Mouse (Mus musculus) left cerebral cortex, postnatal 25 days (tissue): ENCODE measurements around the gene Mpeg1. TPM values are rescaled to one million over a fixed set of nuclear protein-coding genes. Genes with fewer than 3 reads are reported as not detected.
A peak's percentile ranks its signal among the peaks of the same experiment; 100 is the strongest.

Experiments
- DNase-seq, 2 experiments: peaks; one replicate each; pipeline ENCODE4 v3.0.0; 2022; ENCODE audit warnings: low spot score in 2 of 2, mixed read lengths in 1 of 2
- intact Hi-C: fragments of 180-260 bp; cut with DNase I; formaldehyde crosslinking; loops from one replicate; pipeline ENCODE4 v1.15.1; 2025
- total RNA-seq, 2 experiments: library from RNA; stranded (reverse); gene quantifications; 2 replicates each; pipeline ENCODE4 v1.2.3; 2021

Mpeg1 gene
- total RNA-seq = 1 to 10 TPM; 7.6 to 8.7 TPM

DNA sequence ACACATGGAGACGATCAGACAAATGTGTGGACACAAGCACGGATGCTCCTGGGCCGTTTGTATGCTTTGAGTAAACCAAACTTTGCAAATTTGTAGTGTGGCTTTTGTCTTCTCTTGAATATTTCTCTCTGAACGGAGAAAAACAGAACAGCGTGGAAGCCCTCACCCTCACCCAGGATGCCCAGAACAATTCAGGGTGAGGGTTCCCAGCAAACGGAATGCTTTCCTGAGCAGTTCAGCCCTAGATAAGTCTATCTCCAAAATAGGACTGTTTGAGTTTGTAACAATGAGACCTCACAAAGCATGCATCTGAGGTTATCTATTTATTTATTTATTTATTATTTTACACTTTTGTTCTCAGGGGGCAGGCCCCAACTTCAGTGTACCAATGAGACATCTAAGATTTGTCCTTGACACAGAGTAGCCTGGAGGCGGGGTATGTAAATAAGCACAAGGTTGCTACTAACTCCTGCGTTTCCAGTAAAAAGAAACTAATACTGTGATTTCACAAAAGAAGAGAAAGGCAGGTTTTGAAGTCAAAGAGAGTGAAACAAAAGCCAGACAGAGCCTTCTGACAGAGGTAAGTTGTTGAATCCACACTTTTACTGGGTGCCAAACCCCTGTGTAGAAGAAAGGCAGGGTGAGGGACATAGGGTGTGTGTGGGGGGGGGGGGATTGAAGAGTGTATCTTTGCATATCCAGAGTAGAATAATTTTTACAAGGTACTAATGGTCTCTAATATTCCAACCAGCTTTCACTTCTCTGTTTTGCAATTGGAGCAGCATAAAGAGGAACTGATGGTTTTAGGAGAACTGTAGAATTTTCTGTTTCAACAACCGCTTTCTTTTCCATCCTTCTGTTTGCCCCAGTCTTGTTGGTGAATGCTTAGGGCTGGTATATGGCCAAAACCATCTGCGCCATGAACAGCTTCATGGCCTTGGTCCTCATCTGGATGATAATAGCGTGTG, at the start of gene Mpeg1:
Mpeg1 (plus strand) TSS at position 498 of the 968 bp plus-strand sequence.
- no peak for DNase-seq
- intact Hi-C loops = no loop called here

DNA sequence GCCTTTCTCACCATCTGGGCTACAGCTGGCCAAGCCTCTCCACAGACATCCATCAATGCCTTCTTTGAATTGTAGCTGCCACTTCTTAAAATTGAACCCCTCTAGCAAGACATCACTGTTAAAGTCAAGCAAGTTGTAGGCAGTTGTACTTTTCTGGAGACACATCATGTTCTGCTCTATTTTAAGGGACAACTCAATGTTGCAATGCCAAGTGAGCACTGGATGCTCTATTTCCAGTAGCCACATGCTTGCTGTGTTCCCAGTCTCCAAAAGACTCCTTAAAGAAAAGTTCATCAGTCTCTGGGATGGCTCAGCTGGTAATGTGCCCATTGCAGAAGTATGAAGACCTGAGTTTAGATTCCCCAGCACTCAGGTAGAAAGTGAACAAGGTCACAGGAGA, 46.8 kb upstream of the Mpeg1 start:
- intact Hi-C loops = loop anchor here (5.0 kb wide), 2 partner anchors 271 to 401 kb away; no protein-coding TSS in a partner anchor
- DNase-seq = peak in 1 of 2 experiments; percentile 57

DNA sequence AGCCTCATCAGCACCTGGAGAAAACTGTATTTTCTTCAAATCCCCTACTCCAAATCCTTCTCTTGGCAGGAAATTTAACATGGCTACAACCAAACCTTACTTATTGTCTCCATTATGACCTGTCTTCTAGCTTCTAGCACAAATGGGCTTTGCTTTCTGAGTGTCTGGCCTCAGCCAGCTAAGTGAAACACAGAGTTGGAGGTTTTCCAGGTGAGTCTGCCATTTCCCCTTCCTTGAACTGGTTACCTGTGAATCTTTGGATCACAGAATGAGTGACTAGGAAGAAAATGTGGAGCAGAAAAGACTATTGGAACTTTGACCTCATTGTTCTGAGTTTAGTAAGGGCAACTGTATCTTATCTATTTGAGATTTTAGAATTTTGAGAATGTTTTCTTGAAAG, 43.2 kb upstream of the Mpeg1 start, which contains the start of gene Olfr1441:
Olfr1441 (plus strand) TSS at position 73 of the 400 bp plus-strand sequence.
- intact Hi-C loops = no loop called here
- no peak for DNase-seq

DNA sequence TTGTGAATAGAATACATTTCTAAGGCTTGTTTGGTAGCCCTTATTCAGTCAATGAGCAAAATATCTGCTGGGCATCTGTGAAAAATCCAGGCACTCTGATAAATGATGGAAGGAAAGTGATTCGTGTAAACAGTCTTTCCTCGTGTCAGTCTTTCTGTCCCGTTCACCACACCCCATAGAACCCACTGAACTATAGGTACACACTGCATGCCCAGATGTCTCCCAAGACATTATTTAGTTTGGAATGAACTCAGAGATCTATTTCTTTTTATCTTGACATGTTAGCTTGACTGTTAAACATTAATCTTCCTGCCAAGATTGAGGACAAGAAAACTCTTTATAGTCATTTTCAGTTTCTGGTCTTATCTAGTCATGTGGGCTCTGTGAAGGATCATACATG, 42.3 kb upstream of the Mpeg1 start:
- no peak for DNase-seq
- intact Hi-C loops = no loop called here

DNA sequence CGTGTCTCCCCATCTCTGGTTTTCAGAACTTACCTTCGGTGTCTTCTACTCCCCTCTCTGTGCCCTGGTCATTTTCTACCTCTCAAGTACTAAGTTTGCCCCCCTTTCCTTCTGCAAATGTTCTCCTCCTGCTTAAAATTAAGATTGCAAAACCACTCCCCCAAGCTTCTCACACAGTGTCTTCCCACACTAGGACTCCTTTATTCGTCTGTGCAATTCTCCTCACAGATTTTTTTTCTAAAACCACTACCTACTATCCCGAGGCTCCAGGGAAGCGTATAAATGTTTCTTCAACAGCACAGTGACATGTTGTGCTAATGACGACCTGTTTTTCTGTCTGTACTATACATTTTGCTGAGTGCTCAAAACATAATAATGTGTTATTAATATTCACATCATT, 40.0 kb upstream of the Mpeg1 start:
- peak in 1 of 2 experiments; percentile 61 for DNase-seq
- intact Hi-C loops = no loop called here

DNA sequence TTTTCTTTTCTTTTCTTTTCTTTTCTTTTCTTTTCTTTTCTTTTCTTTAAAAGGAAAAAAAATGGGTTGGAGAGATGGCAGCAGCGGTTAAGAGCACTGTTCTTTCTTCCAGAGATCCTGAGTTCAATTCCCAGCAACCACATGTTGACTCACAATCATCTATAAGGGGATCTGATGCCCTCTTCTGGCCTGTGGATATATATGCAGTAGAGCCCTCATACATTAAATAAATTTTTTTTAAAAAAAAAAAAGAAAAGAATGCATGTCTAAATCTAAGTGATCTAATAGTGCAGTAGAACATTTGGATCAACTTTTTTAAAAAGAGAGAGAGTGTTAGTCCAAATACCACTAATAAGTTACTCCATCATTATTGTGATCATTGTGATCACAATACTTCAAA, 38.9 kb upstream of the Mpeg1 start:
- DNase-seq = no peak
- intact Hi-C loops = no loop called here

DNA sequence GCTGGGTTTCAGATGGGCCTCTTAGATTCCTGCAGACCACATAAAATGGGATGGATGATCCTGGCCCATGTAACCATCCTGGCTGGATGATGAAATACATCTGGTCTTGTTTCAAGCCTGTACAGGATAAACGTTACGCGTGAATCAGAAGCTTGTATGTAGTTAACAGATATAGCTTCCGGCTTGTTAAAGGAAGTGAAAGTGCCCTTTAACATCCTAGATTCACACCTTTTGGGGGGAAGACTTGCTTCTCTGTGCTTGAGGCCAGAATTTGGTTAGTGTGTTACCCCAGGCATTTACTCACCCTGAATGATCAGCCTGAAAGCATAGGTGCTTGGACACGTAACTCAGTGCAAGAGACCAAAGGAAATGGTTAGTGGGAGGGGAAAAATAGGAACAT, 33.5 kb upstream of the Mpeg1 start:
- intact Hi-C loops = no loop called here
- DNase-seq = no peak

DNA sequence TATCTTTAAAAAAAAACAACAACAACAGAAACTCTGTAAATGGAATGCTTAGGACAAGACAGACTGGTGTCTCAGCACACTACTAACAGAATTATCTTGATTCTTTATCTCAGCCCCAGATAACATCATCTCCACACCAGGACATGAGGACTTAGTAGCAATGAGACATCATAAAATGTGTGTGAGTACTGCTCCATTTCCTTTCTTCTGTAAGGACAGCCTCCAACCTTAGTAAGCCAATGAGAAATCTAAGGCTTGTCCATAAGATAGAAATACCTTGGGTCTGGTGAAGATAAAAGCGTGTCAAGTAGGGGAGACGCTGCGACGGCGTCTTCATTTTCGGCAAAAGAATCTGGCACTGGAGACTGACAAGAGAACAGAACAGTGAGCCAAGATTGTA, 33.0 kb upstream of the Mpeg1 start, which contains the start of gene Pfpl:
Pfpl (plus strand) TSS at position 301 of the 400 bp plus-strand sequence.
- no peak for DNase-seq
- intact Hi-C loops = no loop called here

DNA sequence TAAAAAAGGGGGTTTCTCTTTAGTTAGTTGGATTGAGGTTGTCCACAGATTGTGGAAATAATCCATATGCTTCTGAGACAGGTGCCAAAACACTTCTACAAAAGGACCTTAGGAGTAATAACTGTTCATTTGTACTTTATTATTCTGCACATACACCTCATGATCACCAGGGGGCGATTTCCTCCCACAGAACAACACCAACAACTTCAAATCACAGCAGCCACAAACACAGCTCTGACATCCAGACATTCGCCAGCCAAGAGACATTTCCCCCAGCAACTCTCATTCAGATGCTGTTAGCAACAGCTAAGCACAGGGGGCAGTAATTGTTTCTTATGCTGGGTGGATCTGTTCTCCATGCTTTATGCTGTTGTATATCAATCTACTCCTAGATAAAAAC, 27.5 kb upstream of the Mpeg1 start:
- DNase-seq = peak; percentile 28 to 44
- intact Hi-C loops = loop anchor here (5.0 kb wide), 2 partner anchors 69 to 159 kb away; partner anchors contain the start of gene Dtx4

DNA sequence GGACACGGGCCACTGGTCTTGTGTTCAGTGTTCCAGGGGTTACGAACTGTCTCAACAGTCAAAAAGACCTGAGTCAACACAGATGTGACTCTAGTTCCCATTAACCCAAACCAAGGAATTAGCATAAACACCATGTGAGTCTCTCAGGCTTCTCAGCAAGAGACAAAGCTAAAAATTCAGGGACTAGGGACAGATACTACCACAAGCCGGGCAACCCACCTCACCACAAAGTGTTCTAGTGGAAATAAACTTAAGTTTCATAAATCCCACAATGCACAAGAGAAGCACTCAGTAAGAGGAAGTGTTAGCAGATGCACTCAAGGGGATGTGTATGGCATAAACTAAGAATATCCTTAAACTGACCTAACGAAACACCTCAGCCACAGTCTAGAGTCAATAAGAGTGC, 25.6 kb upstream of the Mpeg1 start:
- intact Hi-C loops = loop anchor here (2.0 kb wide), 1 partner anchor 30 kb away; no protein-coding TSS in a partner anchor
- no peak for DNase-seq

DNA sequence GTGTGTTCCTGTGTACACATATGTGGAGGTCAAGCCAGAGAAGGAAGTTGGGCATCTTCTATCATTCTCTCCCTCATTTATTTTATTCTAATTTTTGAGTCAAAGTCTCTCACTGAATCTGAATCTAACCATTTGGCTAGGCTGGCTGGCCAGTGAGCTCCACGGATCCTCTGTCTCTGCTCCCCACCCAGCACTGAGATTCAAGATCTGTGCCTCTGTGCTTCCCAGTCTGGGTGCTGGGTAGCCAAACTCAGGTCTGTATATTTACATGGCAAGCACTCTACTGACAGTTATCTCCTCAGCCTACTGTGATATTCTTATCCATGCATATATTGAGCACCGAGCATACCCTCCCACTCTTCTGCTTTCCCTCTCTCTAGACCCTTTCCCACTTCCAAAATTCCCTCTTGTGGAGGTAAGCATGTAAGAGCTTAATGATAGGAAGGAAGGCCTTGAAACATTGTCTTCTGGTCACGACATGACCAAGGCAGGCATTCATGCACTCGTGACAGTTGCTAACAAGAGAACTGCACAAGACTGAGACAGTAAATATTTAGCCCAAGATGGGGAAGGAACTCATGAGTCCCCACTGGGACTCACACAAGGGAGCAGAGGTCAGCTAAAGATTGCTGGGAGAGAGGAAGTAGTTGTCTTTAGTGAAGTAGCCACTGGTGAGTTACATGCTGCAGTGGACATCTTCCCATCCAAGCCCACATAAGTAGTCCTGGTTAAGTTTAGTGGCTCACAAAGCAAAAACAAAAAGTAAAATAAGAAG, 24.6 kb upstream of the Mpeg1 start:
- peak in 1 of 2 experiments; percentile 16 for DNase-seq
- intact Hi-C loops = loop anchor here (2.0 kb wide), 1 partner anchor 29 kb away; no protein-coding TSS in a partner anchor

DNA sequence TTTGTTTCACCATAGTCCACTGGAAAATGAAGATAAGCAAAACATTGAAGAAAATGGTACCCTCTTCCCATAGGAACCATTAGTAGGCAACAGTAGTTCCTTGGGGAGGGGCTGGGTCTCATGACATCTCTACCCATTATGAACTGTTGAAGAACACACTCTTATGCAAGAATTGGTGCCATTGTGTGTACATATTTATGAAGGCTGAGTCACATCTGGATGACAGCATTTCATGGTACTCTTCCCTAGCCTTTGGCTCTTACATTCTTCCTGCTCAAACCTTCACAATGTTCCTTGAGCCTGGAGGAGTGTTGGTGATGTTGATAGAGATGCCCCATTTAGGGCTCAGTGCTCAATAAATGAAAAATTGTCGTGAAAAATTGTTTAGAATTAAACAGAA, 21.0 kb upstream of the Mpeg1 start:
- intact Hi-C loops = no loop called here
- DNase-seq = no peak

DNA sequence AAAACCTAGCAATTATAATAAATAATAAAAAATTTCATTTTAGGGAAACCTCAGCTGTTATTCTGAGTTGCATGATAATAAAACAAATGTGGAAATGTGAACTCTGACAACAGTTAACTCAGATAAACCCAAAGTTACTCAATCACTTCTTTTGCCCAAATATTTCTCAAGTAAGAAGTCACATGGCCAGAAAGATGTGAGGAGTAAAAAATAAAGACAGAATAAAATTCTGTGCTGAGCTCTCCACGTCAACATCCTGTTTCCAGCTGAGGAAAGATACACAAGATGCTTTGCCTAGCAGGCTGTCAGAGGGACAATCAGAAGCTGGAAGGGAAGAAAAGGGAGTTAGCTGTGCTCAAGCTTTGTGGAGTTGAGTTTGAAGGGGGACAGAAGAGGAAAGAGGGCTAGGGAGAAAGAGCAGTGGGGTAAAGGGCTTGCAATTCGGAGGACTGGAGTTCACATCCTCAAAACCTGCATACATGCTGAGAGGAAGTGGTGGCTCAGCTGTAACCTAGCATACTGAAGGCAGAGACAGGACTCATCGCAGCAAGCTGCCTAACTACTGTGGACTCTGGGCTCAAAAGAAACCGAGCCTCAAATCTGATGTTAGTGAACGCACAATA, 20.4 kb upstream of the Mpeg1 start:
- intact Hi-C loops = no loop called here

DNA sequence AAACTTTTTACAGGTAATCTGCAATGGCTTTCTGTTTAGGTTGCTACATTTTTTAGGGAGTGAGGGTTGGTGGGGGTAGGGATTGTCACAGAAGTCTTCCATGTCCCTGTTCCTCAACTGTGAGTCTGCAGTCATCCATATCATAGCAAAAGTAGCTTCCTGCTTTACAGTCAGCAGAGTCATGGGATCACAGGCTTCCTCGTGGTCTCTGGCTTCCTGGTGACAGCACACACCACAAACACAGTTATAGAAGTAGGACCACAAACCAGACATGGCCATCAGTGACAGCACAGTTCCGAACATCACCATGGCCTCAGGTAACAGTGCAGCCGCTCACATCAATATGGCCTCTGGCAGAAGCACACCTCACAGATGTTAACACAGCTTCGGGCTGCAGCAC, 18.0 kb upstream of the Mpeg1 start:
- intact Hi-C loops = no loop called here
- no peak for DNase-seq

More for the DNA sequence above, 20.4 kb upstream of the Mpeg1 start:
- no peak for DNase-seq

DNA sequence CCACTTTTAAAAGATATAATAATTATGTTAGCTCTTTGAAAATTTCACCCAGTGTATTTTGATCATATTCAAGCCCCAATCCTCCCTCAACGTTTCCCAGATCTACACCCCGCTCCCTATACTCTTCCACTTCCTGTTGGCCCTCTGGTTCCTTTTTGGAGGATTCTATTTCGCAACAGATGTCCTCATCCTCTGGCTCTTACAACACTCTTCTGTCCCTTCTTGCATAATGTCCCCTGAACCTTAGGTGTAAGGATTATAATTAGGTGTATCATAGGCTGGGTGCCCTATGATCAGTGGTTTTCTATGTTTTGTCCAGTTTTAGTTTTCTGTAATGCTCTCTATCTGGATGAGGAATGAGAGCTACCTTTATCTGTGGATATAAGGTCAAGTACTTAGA, 15.6 kb upstream of the Mpeg1 start:
- no peak for DNase-seq
- intact Hi-C loops = no loop called here

DNA sequence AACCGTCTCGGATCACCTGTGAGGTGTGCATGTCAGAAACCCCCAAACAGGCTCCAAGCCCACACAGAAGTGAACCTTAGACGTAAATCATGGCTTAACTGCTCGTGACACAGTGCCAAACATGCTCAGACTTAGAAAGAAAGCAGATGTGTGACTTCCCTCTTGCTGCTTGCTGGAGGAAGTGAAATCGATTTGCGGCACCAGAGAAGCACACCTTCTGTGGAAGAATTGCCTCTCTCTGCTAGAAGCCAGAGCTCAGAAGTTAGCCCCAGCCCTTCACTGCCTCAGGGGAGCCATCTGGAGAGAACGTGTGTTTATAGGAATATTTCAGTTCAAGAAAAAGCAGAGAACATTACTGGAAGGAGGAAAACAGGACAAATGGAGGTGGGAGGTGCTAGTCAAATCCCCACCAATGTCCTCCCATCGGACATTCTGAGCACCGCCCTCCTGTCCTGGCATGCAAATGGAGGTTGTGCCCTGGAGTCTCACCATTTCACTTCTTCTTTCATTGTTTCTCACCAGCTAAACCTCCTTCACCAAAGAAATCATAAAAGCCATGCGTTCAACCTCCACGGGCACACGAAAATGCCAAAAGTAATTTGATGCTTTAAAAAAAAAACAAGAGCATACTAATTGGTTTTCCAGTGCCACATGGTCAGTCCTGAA, 3.0 kb upstream of the Mpeg1 start:
- DNase-seq = no peak
- intact Hi-C loops = no loop called here

DNA sequence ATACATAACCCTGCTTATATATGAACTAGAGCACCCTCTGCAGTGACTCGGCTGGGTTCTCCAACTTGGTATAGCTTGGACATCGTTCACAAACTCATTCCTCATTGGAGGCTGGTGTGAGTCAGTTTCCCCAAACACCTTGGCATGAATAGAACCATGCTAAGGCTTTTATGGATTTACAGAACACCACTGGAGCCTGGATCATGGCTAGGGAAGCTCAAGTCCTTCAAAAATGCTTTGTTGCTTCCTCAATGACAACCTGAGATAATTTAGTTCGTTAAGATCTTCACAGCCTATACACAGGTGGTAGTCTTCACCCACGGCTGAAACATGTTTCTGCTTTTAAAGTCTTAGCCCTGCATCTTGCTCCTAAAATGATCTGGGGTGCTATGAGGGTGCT, 1.1 kb upstream of the Mpeg1 start:
- no peak for DNase-seq
- intact Hi-C loops = no loop called here

DNA sequence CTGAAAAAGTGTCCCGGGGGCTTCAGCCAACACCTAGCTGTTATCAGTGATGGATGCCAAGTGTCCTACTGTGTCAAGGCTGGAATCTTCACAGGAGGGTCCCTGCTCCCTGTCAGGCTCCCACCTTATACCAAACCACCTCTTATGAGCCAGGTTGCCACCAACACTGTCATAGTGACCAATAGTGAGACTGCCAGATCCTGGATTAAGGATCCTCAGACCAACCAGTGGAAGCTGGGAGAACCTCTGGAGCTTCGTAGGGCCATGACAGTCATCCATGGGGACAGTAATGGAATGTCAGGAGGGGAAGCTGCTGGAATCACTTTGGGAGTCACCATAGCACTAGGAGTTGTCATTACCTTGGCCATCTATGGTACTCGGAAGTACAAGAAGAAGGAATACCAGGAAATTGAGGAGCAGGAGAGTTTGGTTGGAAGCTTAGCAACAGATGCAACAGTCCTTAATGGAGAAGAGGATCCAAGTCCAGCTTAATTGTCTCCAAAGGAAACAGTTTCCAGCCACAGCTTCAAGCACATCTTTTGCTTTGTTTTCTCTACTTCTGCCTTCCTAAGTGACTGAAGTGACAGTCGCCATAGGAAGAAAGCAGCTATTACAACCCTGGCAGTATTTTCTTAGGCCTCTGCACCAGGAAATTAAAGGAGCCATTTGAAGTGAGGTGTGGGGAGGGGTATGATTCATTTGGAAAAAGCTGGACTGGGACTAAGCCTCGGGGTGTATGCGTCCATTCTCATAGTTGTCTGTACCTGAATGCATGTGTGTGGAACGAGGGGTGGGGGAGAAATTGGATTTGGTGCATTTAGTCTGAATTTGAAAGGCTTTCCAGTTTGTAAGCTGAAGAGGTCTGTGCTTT, 2.5 kb downstream of the Mpeg1 start:
- DNase-seq = no peak
- intact Hi-C loops = no loop called here
